Mouse (Mus musculus) forebrain, embryonic 15.5 days (tissue): ENCODE measurements around the gene Setd5. TPM values are rescaled to one million over a fixed set of nuclear protein-coding genes. Genes with fewer than 3 reads are reported as not detected.

ENCODE experiments used
- ATAC-seq: fragments of 200-750 bp; cut with Nextera tagmentation; replicated peaks from 2 replicates; pipeline ENCODE4 v1.8.0; 2017; ENCODE audit warnings: mild to moderate bottlenecking, moderate TSS enrichment, moderate library complexity
- H3K27ac ChIP-seq: fragments of 300-500 bp; sonication (generic); replicated peaks from 2 replicates; pipeline ENCODE4 v1.5.1; 2015; ENCODE audit warnings: mild to moderate bottlenecking, inconsistent platforms
- H3K27me3 ChIP-seq: fragments of 300-500 bp; sonication (generic); 2 replicates; pipeline ENCODE4 v1.6.1; 2015; ENCODE audit warnings: inconsistent platforms
- H3K36me3 ChIP-seq: fragments of 300-500 bp; sonication (generic); 2 replicates; pipeline ENCODE4 v1.6.1; 2015; ENCODE audit warnings: mild to moderate bottlenecking, inconsistent platforms
- H3K4me1 ChIP-seq: fragments of 300-500 bp; sonication (generic); 2 replicates; pipeline ENCODE4 v1.6.1; 2015; ENCODE audit warnings: inconsistent platforms
- H3K4me2 ChIP-seq: fragments of 300-500 bp; sonication (generic); replicated peaks from 2 replicates; pipeline ENCODE4 v1.6.1; 2015; ENCODE audit warnings: mild to moderate bottlenecking, inconsistent platforms
- H3K4me3 ChIP-seq: fragments of 300-500 bp; sonication (generic); 2 replicates; pipeline ENCODE4 v1.5.1; 2015; ENCODE audit warnings: mild to moderate bottlenecking, inconsistent platforms
- H3K9ac ChIP-seq: fragments of 300-500 bp; sonication (generic); replicated peaks from 2 replicates; pipeline ENCODE4 v1.6.1; 2015; ENCODE audit warnings: mild to moderate bottlenecking, inconsistent platforms
- H3K9me3 ChIP-seq: fragments of 300-500 bp; sonication (generic); 2 replicates; pipeline ENCODE4 v1.6.1; 2016; ENCODE audit warnings: inconsistent platforms
- whole genome bisulfite sequencing: fragments of 180-500 bp; shearing (Covaris S2); methylation state at CpG from one replicate; pipeline ENCODE4 v1.1.7; 2015; ENCODE audit warnings: mixed read lengths; 5-methylcytosine and 5-hydroxymethylcytosine counted together
- polyA plus RNA-seq: library from polyadenylated mRNA; unstranded; fragments of >200 nt; fragmentation: Nextera tagmentation; extraction: Ambion mirVana; gene quantifications from 2 replicates; pipeline ENCODE4 v1.2.1, GENCODE M21; 2015

Gene Setd5
- polyA plus RNA-seq, 1 experiment from 2014 or later = 53.4 TPM

DNA sequence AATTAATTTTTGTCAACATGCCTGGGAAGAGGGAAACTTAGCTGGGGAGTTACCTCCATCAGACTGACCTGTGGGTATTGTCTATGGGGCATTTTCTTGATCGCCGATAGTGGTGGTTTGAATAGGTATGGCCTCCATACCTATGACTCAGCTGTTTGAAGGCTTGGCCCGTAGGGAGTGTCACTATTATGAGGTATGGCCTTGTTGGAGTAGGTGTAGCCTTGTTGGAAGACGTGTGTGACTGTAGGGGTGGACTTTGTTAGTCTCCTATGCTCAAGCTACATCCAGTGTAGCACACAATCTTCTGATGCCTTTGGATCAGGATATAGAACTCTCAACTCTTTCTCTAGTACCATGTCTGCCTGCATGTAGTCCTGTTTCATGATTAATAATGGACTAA is 78.9 kb downstream of the Setd5 start:
- H3K27me3 ChIP-seq = no peaks in the 10 kb centered on the region
- H3K36me3 ChIP-seq = peaks cover 51% of the 10 kb centered on the region
- no peak overlapping the region for H3K4me2 ChIP-seq
- H3K9me3 ChIP-seq = no peaks in the 10 kb centered on the region
- no peak overlapping the region for H3K4me3 ChIP-seq
- H3K27ac ChIP-seq = no peak overlapping the region
- WGBS = 96% methylated on average over 4 of the region's 4 CpGs
- no peak overlapping the region for H3K9ac ChIP-seq
- ATAC-seq = no peak
- H3K4me1 ChIP-seq = no peaks in the 10 kb centered on the region

DNA sequence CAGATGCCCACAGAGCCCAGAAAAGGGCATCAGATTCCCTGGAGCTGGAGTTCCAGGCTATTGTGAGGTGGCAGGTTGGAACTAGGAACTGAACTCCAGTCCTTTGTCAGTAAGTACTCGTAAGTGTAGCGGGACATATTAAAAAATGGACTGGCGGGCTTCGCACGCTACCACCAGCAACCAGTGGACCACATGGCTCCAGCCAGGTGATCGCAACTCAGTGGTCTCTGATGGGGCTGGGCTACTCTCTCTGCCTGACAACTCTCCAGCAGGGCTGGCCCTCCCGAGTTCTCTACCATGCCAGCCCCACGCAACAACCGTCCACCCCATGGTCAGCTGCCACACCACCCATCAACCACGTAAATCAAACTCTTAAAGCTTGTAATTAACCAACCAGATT is 82.9 kb downstream of the Setd5 start:
- H3K36me3 ChIP-seq = peaks cover 14% of the 10 kb centered on the region
- H3K27me3 ChIP-seq = no peaks in the 10 kb centered on the region
- H3K9me3 ChIP-seq = no peaks in the 10 kb centered on the region
- no peak for ATAC-seq
- H3K4me2 ChIP-seq = no peak overlapping the region
- no peak overlapping the region for H3K4me3 ChIP-seq
- 95% methylated on average over 10 of the region's 10 CpGs for WGBS
- no peaks in the 10 kb centered on the region for H3K4me1 ChIP-seq
- H3K27ac ChIP-seq = no peak overlapping the region
- H3K9ac ChIP-seq = no peak overlapping the region

DNA sequence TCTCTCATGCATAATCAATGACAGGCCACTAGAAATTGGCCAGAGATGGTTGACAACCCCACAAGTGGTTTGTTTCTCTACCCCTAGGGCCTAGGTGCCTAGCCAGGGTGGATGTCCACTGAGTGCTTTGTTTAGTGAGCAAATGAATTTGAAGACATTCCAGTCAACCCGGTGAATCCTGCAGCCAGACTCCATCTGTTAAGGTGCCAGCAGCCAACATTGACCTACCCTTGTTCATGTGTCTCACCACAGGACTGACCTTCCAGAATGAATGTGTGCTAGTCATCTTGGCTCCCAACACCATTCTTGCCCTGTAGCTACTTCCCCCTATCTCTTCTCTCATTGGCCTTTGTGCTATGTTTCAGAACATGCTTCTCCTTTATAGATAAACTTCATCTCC is 84.8 kb downstream of the Setd5 start:
- Histone ChIP-seq H3K9ac (no peak overlapping the region), H3K36me3 (0 out of 2 replicates have a peak, but pooled peaks cover 3% of the 10 kb centered on the region), H3K9me3 (no peaks in the 10 kb centered on the region), H3K27ac (no peak overlapping the region), H3K27me3 (no peaks in the 10 kb centered on the region), H3K4me3 (no peak overlapping the region), H3K4me1 (peaks cover 5% of the 10 kb centered on the region; the same call in 1 of the 2 replicates), H3K4me2 (no peak overlapping the region)
- ATAC-seq = no peak
- 97% methylated on average over 1 of the region's 1 CpGs for WGBS

DNA sequence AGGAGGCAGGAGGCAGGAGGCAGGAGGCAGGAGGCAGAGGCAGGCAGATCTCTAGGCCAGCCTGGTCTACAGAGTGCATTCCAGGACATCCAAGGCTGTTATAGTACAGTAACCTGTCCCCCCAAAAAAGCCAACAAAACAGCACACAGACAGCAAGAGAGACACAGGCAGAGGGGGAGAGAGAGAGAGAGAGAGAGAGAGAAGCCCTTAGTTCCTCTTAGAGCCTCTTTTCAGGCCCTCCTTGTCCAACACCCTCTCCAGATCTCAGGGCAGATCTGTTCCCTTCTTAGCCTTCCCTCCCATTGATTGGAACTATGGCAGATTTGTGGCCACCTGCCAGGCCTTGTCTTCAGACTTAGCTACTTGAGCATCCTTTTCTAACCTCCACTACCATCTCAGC is 86.3 kb downstream of the Setd5 start:
- H3K36me3 ChIP-seq = 0 out of 2 replicates have a peak, but pooled peaks cover 3% of the 10 kb centered on the region

DNA sequence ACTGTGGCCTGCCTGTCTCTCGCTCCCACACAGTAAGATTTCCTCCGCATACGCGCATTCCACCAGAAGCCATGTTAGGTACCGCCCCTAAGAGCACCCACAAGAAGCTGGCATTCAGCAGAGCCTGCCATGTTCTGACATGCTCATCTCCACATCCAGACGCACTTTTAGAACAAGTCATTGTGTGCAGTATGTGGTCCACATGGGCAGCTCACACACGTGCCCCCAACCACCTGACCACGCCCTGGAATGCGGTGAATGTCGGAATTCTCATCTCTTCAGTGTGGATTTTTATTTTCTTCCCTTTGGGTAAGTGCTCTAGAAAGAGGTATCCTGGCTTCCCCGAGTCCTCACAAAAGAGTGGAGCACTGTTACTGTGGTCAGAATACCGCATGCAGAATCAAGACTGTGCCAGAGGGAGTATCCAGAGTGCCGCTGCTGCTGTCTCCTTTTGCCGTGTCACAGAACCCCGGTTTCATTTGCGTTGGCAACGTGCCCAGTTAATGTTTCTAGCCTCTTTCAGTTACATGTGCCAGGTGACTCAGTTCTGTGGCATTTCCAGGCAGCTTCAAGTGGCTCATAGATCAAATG is 89.6 kb downstream of the Setd5 start:
- Histone ChIP-seq H3K4me2 (no peak overlapping the region), H3K36me3 (peaks cover 10% of the 10 kb centered on the region; the same call in 1 of the 2 replicates), H3K4me3 (no peak overlapping the region), H3K27me3 (no peaks in the 10 kb centered on the region), H3K27ac (peak overlapping the region; percentile 27; the same call in 1 of the 2 replicates), H3K9ac (no peak overlapping the region), H3K4me1 (peaks cover 10% of the 10 kb centered on the region), H3K9me3 (no peaks in the 10 kb centered on the region)
- ATAC-seq = peak; percentile 47; the same call in 1 of the 2 replicates
- 57% methylated on average over 17 of the region's 17 CpGs for WGBS

More for the DNA sequence above, 86.3 kb downstream of the Setd5 start:
- Histone ChIP-seq H3K27ac (no peak overlapping the region), H3K4me1 (peaks cover 10% of the 10 kb centered on the region), H3K4me2 (no peak overlapping the region), H3K9ac (no peak overlapping the region), H3K9me3 (no peaks in the 10 kb centered on the region), H3K27me3 (no peaks in the 10 kb centered on the region), H3K4me3 (no peak overlapping the region)
- ATAC-seq = no peak

DNA sequence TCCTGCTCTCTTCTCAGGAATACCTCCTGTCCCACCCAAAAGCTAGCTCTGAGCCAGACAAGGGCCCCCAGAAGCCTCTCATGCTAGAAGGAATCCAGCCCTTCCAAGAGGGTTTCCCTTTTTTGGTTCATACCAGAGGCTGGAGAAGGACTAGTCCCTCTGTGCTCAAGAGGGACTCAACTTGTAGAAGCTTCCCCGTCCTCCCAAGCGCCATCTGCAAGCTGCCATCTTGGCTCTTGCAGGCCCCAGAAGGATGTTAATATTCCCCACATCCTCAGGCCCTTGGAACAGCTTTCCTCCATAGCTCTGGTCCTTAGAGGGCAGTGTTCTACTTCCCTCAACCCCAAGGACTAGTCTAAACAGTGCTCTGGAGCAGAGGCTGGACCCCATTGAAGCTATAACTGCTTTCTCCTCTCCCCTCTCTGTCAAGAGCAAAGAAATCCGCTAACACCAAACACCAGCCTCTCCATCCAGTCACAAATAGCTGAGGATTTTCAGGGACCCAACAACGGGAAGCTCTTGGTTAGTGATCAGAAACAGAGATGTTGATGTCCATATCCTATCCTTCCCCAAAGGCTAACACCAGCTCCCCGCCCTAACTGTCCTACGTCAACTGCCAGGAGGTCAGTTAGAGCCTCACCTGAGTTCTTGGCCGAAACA is 91.3 kb downstream of the Setd5 start:
- ATAC-seq = no peak
- no peak overlapping the region for H3K4me2 ChIP-seq
- no peaks in the 10 kb centered on the region for H3K27me3 ChIP-seq
- no peak overlapping the region for H3K27ac ChIP-seq
- no peak overlapping the region for H3K9ac ChIP-seq
- H3K4me3 ChIP-seq = no peak overlapping the region
- 93% methylated on average over 7 of the region's 7 CpGs for WGBS
- peaks cover 12% of the 10 kb centered on the region; the same call in 1 of the 2 replicates for H3K36me3 ChIP-seq
- no peaks in the 10 kb centered on the region for H3K9me3 ChIP-seq
- peaks cover 10% of the 10 kb centered on the region for H3K4me1 ChIP-seq

DNA sequence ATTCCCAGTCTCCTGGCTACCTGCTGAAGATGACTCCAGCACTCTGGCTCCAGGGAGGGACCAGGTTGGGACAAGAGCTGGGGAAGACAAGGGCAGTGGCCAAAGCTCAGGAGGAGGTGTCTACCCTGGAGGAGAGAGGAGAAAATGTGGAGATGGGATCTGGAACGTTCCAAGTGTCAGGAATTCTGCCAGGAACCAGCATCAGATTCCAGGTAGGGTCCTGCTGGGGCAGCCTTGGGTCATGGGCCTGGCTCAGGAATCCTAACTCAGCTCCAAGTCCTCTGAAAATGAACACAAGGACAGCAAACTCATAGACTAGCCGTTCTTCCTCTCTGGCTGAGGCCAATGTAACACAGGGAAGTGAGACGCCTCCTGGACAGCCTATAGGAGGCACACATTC is 92.7 kb downstream of the Setd5 start:
- Histone ChIP-seq H3K9me3 (no peaks in the 10 kb centered on the region), H3K4me2 (no peak overlapping the region), H3K36me3 (peaks cover 18% of the 10 kb centered on the region; the same call in 1 of the 2 replicates), H3K4me3 (no peak overlapping the region), H3K4me1 (peaks cover 10% of the 10 kb centered on the region), H3K27ac (no peak overlapping the region), H3K27me3 (no peaks in the 10 kb centered on the region), H3K9ac (no peak overlapping the region)
- no peak for ATAC-seq
- WGBS = 79% methylated on average over 3 of the region's 3 CpGs

DNA sequence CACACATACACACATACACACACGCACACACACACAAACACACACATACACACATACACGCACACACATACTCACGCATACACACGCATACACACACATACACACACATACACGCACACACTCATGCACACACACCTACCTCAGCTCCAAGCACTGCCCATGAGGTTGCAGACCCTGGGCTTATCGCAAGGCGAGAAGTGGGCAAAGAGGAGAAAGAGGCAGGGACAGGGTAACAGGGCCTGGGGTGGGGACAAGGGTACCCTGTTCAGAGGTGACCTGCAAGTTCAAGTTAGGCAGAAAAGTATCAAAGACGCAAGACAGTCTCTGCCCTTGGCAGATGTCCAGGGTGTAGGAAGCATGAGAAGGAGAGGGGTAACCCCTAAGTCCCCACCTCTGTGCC is 93.5 kb downstream of the Setd5 start:
- Histone ChIP-seq H3K4me1 (peaks cover 10% of the 10 kb centered on the region), H3K36me3 (peaks cover 21% of the 10 kb centered on the region; the same call in 1 of the 2 replicates), H3K9me3 (no peaks in the 10 kb centered on the region), H3K4me2 (no peak overlapping the region), H3K4me3 (no peak overlapping the region), H3K27me3 (no peaks in the 10 kb centered on the region), H3K9ac (no peak overlapping the region), H3K27ac (no peak overlapping the region)
- 92% methylated on average over 8 of the region's 8 CpGs for WGBS
- ATAC-seq = no peak

DNA sequence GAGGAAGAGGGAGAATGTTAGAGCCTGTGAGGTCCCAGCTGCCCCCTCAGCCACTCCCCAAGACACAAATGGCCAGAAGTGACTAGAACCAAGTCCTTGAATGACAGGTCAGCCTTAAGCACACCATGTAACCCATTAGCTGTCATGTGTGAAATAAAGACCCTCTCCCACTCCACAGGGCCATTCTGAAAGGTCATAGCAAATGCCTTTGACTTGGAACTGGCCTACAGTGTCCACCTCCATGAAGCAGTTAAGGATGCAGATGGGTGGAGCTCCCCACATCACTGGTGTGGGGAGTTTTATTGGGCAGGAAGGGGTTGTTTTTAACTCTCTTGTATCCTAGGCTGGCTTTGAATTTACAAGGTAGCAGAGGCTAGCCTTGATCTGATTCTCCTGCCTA is 94.8 kb downstream of the Setd5 start:
- Histone ChIP-seq H3K27me3 (no peaks in the 10 kb centered on the region), H3K36me3 (peaks cover 27% of the 10 kb centered on the region; the same call in 1 of the 2 replicates), H3K4me3 (no peak overlapping the region), H3K9me3 (no peaks in the 10 kb centered on the region), H3K9ac (no peak overlapping the region), H3K27ac (no peak overlapping the region), H3K4me1 (peaks cover 5% of the 10 kb centered on the region), H3K4me2 (no peak overlapping the region)
- ATAC-seq = no peak

DNA sequence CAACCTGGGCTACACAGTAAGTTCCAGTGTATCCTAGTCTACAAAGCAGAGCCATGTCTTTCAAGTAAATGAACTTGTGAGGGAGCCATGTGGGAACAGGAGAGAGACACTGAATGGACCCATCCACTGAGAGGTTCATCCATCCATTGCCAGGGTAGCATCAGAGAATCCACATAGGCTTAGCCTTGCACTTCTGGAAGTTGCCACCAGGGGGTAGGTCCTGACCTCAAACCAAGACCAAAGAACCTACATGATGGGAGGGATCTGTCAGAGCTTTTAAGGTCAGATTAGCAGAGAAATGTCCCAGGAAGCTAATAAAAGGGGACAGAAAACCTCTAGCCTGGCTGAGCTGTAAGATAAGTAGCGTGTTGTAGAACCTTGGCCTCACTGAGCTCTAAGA is 95.4 kb downstream of the Setd5 start:
- H3K9ac ChIP-seq = no peak overlapping the region
- H3K27me3 ChIP-seq = no peaks in the 10 kb centered on the region
- peaks cover 31% of the 10 kb centered on the region; the same call in 1 of the 2 replicates for H3K36me3 ChIP-seq
- ATAC-seq = no peak
- H3K4me2 ChIP-seq = no peak overlapping the region
- H3K9me3 ChIP-seq = no peaks in the 10 kb centered on the region
- 0 out of 2 replicates have a peak, but pooled peaks cover under 1% of the 10 kb centered on the region for H3K4me1 ChIP-seq
- no peak overlapping the region for H3K4me3 ChIP-seq
- 56% methylated on average over 1 of the region's 1 CpGs for WGBS
- H3K27ac ChIP-seq = no peak overlapping the region

DNA sequence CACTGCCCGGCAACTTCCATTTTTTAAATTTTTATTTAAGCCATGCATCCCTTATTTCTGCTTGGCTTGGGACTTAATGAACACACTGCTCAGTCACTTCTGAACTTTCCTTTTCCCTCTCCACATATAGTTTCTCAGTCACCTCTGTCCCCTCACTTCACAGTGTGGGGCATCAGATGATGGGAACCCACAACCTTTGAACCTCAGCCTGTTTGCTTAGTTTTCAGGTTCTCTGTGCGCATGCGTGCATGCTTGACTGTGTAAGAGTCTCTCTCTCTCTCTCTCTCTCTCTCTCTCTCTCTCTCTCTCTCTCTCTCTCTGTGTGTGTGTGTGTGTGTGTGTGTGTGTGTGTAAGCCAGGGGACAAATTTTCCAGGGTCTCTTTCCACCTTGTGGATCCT is 98.3 kb downstream of the Setd5 start:
- no peak overlapping the region for H3K4me3 ChIP-seq
- H3K4me1 ChIP-seq = peaks cover 17% of the 10 kb centered on the region
- ATAC-seq = no peak
- H3K36me3 ChIP-seq = peaks cover 31% of the 10 kb centered on the region; the same call in 1 of the 2 replicates
- no peaks in the 10 kb centered on the region for H3K27me3 ChIP-seq
- H3K9me3 ChIP-seq = no peaks in the 10 kb centered on the region
- no peak overlapping the region for H3K4me2 ChIP-seq
- 93% methylated on average over 3 of the region's 3 CpGs for WGBS
- no peak overlapping the region for H3K9ac ChIP-seq
- no peak overlapping the region for H3K27ac ChIP-seq

DNA sequence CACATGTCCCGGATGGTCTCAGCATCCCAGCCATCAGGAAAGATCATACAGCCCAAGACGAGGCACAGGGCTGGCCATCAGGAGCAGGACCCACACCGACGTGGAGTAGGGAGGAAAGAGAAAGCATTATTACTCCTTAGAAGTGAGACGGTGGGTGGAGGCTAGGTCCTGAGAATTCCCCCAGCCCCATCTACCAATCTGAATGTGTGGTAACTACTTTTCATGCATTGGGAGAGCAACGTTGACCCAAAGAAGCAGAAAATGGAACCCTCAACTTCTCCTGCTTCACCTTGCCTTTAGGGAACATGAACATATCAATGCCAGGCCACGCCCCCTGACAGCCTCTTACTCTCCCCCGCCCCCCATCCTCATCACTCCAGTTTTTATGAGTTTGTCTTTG is 99.4 kb downstream of the Setd5 start:
- 86% methylated on average over 8 of the region's 8 CpGs for WGBS
- H3K4me3 ChIP-seq = no peak overlapping the region
- H3K9me3 ChIP-seq = no peaks in the 10 kb centered on the region
- peaks cover 22% of the 10 kb centered on the region; the same call in 1 of the 2 replicates for H3K36me3 ChIP-seq
- H3K4me1 ChIP-seq = peaks cover 17% of the 10 kb centered on the region
- H3K27me3 ChIP-seq = no peaks in the 10 kb centered on the region
- no peak overlapping the region for H3K9ac ChIP-seq
- no peak overlapping the region for H3K4me2 ChIP-seq
- no peak for ATAC-seq
- no peak overlapping the region for H3K27ac ChIP-seq
